Mouse (Mus musculus) forebrain, embryonic 15.5 days (tissue): ENCODE data around the gene Slc39a1. TPM values are rescaled to one million over a fixed set of nuclear protein-coding genes. Genes with fewer than 3 reads are reported as not detected.

Experiments used
- ATAC-seq: fragments of 200-750 bp; cut with Nextera tagmentation; replicated peaks from 2 replicates; pipeline ENCODE4 v1.8.0; 2017; ENCODE audit warnings: mild to moderate bottlenecking, moderate TSS enrichment, moderate library complexity
- H3K27ac ChIP-seq: fragments of 300-500 bp; sonication (generic); replicated peaks from 2 replicates; pipeline ENCODE4 v1.5.1; 2015; ENCODE audit warnings: mild to moderate bottlenecking, inconsistent platforms
- H3K27me3 ChIP-seq: fragments of 300-500 bp; sonication (generic); 2 replicates; pipeline ENCODE4 v1.6.1; 2015; ENCODE audit warnings: inconsistent platforms
- H3K36me3 ChIP-seq: fragments of 300-500 bp; sonication (generic); 2 replicates; pipeline ENCODE4 v1.6.1; 2015; ENCODE audit warnings: mild to moderate bottlenecking, inconsistent platforms
- H3K4me1 ChIP-seq: fragments of 300-500 bp; sonication (generic); 2 replicates; pipeline ENCODE4 v1.6.1; 2015; ENCODE audit warnings: inconsistent platforms
- H3K4me2 ChIP-seq: fragments of 300-500 bp; sonication (generic); replicated peaks from 2 replicates; pipeline ENCODE4 v1.6.1; 2015; ENCODE audit warnings: mild to moderate bottlenecking, inconsistent platforms
- H3K4me3 ChIP-seq: fragments of 300-500 bp; sonication (generic); 2 replicates; pipeline ENCODE4 v1.5.1; 2015; ENCODE audit warnings: mild to moderate bottlenecking, inconsistent platforms
- H3K9ac ChIP-seq: fragments of 300-500 bp; sonication (generic); replicated peaks from 2 replicates; pipeline ENCODE4 v1.6.1; 2015; ENCODE audit warnings: mild to moderate bottlenecking, inconsistent platforms
- H3K9me3 ChIP-seq: fragments of 300-500 bp; sonication (generic); 2 replicates; pipeline ENCODE4 v1.6.1; 2016; ENCODE audit warnings: inconsistent platforms
- WGBS: fragments of 180-500 bp; shearing (Covaris S2); methylation state at CpG from one replicate; pipeline ENCODE4 v1.1.7; 2015; ENCODE audit warnings: mixed read lengths; 5-methylcytosine and 5-hydroxymethylcytosine counted together
- microRNA-seq: library from miRNA; unstranded; fragments of <30 nt; microRNA quantifications from one replicate; pipeline ENCODE4, GENCODE M21; 2016
- polyA plus RNA-seq: library from polyadenylated mRNA; unstranded; fragments of >200 nt; fragmentation: Nextera tagmentation; extraction: Ambion mirVana; gene quantifications from 2 replicates; pipeline ENCODE4 v1.2.1, GENCODE M21; 2015

The Slc39a1 gene
- polyA plus RNA-seq, 1 experiment from 2014 or later: 42.8 TPM

DNA sequence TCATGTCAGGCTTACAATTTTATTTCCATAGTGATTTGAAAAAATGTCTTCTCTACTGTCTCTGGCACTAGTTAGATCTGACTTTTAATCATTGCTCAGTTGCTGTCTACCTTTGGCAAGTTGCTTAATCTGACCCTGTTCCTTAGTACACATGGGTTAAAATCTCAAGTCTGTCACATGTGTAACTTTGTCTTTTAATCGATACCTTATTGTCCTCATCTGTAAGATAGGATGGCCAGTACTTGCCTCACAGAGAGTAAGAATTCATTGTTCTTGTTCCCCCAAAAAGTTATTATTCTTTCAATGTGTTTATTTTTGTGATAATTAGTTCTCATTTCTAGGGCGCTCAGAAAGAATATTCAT lies 44.0 kb downstream of the Slc39a1 start:
- 37% methylated on average over 2 of the region's 2 CpGs for WGBS
- Histone ChIP-seq H3K27ac (peak overlapping the region; percentile 97), H3K27me3 (no peaks in the 10 kb centered on the region), H3K4me3 (peak overlapping the region; percentile 84), H3K9ac (peak overlapping the region; percentile 80), H3K9me3 (no peaks in the 10 kb centered on the region), H3K4me2 (peak overlapping the region; percentile 69), H3K36me3 (no peaks in the 10 kb centered on the region), H3K4me1 (peaks cover 35% of the 10 kb centered on the region)
- no peak for ATAC-seq

DNA sequence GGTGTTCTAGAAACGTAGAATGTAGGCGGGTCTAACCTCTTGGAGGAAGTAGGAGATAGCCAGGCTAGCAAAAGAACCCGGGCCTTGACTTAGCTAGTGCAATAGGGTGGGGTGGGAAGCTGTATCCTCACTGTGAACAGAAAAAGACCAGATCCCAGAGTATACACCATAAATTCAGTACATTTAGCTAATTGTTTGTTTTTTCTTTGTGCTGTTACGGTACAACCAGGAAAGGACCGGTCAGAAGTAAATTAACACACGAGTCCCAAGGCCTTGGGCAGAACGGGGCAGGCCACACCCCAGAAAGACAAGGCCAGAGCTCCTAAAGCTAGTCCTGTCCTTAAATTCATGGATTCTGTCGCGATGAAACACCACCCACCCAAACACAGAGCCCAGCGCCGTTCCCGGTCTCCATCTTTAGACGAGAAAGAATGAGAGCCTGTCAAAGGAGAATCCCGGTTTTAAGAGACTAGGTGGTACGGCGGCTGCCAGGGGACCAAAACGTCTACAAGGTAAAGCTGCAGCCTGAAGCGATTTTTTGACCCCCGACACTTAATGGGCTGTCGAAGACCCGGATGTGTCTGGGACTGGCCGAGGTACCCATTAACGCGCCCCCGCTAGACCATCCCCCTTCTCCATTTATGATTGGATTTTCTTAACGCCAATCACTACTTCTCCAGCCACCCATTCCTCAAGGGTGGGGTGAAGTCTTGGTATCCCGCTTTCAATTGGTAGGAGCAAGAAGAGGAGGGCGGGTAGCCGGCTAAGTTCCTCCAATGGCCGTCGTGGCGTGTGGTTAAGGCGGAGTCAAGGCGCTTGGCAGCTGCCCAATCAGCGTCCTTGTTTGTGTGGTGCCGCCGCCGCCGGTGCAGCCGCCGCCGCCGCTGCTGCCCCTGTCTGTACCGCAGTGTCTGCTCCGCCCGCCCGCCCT lies 44.6 kb downstream of the Slc39a1 start, which contains the start of gene Gatad2b:
Gatad2b (plus strand) TSS at position 834 of the 931 bp plus-strand sequence.
- peaks cover 37% of the 10 kb centered on the region for H3K4me1 ChIP-seq
- H3K9ac ChIP-seq: peak within 1 kb of the TSS; percentile 89
- H3K4me2 ChIP-seq: peak within 1 kb of the TSS; percentile 71
- peak within 1 kb of the TSS; percentile 97 for H3K27ac ChIP-seq
- under 1% methylated on average over 46 of the region's 47 CpGs for WGBS
- H3K27me3 ChIP-seq: no peaks in the 10 kb centered on the region
- peak within 1 kb of the TSS; percentile 84 for H3K4me3 ChIP-seq
- H3K9me3 ChIP-seq: no peaks in the 10 kb centered on the region
- peak; percentile 99 for ATAC-seq
- no peaks in the 10 kb centered on the region for H3K36me3 ChIP-seq

- Histone ChIP-seq H3K27me3 (no peaks in the 10 kb centered on the region), H3K9me3 (no peaks in the 10 kb centered on the region), H3K4me1 (peaks cover 37% of the 10 kb centered on the region), H3K9ac (peak overlapping the region; percentile 89), H3K4me2 (peak overlapping the region; percentile 71), H3K4me3 (peak overlapping the region; percentile 84), H3K36me3 (no peaks in the 10 kb centered on the region), H3K27ac (peak overlapping the region; percentile 97)
- ATAC-seq: peak; percentile 36
- 2% methylated on average over 37 of the region's 68 CpGs for WGBS
Observed at GRCm38 (mm10) chr3:90293352-90294063, 45.5 kb downstream of the Slc39a1 start.

DNA sequence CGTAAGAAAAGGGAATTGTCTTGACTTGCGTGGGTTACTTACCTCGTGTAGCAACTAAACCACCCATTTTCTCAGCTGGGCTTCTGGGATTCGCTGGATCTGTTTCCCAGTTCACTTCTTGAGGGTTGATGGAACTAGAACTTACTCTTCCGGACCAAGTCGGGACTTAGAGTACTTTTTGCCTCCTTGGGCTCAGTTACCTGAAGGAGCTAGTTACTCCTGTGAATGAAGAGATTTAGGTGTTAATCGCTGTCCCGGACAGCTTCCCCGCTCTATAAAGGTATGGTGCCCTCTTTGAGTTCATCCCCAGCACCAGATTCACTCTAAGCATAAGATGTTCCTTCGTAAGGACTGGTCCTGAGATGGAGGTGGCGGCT lies 46.1 kb downstream of the Slc39a1 start:
- no peaks in the 10 kb centered on the region for H3K27me3 ChIP-seq
- H3K27ac ChIP-seq: peak overlapping the region; percentile 97
- peak overlapping the region; percentile 84 for H3K4me3 ChIP-seq
- 2% methylated on average over 11 of the region's 11 CpGs for WGBS
- H3K9ac ChIP-seq: peak overlapping the region; percentile 89
- H3K4me1 ChIP-seq: peaks cover 37% of the 10 kb centered on the region
- H3K36me3 ChIP-seq: no peaks in the 10 kb centered on the region
- ATAC-seq: no peak
- H3K4me2 ChIP-seq: peak overlapping the region; percentile 71
- H3K9me3 ChIP-seq: no peaks in the 10 kb centered on the region

DNA sequence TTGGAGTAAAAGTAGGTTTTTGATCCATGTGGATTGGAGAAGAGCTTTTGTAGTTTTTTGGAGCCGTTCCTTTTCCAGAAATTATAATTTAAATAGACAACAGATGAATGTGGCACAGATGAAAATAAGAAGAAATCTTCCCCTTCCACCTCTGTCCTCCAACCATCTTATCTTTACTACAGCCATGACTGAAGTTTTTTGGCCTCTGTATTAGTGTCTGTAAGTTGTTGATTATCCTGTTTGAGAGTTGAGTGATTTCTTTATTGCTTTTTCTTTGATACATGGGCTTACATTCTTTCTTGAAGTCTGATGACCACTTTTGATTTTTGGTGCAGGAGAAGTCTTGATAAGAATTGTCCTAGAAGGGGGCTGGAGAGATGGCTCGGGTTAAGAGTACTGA lies 46.7 kb downstream of the Slc39a1 start:
- ATAC-seq: no peak
- Histone ChIP-seq H3K9ac (peak overlapping the region; percentile 89), H3K27me3 (no peaks in the 10 kb centered on the region)

More for the DNA sequence above, 46.7 kb downstream of the Slc39a1 start:
- H3K4me1 ChIP-seq: peaks cover 37% of the 10 kb centered on the region
- H3K4me2 ChIP-seq: peak overlapping the region; percentile 71
- H3K27ac ChIP-seq: no peak overlapping the region
- no peaks in the 10 kb centered on the region for H3K9me3 ChIP-seq
- peak overlapping the region; percentile 84 for H3K4me3 ChIP-seq
- WGBS: 69% methylated on average over 2 of the region's 2 CpGs
- H3K36me3 ChIP-seq: no peaks in the 10 kb centered on the region

Small RNA genes within 50 kb of the gene (microRNA-seq; reads per million reads assigned to microRNA genes)
- not detected for gene Mir7012

Other genes starting within 250 kb of the Slc39a1 start
- 147 TPM in 2 replicates for gene Hax1, start 249.4 kb upstream of the Slc39a1 start, polyA plus RNA-seq
- 215 and 217 TPM in 2 replicates for gene 4933434E20Rik, start 196.5 kb upstream of the Slc39a1 start, polyA plus RNA-seq
- 149 and 159 TPM in 2 replicates for gene Ubap2l, start 195.5 kb upstream of the Slc39a1 start, polyA plus RNA-seq
- gene Tpm3, start 175.5 kb upstream of the Slc39a1 start, polyA plus RNA-seq: 448 and 450 TPM in 2 replicates
- gene Nup210l, start 144.0 kb upstream of the Slc39a1 start, polyA plus RNA-seq: 0.23 and 0.29 TPM in 2 replicates
- 1,085 and 1,143 TPM in 2 replicates for gene Rps27, start 34.5 kb upstream of the Slc39a1 start, polyA plus RNA-seq
- 21.4 and 22.2 TPM in 2 replicates for gene Rab13, start 34.5 kb upstream of the Slc39a1 start, polyA plus RNA-seq
- gene Jtb, start 16.6 kb upstream of the Slc39a1 start, polyA plus RNA-seq: 109 and 110 TPM in 2 replicates
- gene Creb3l4, start 4.7 kb upstream of the Slc39a1 start, polyA plus RNA-seq: 3.7 TPM in 2 replicates
- gene Crtc2, start 6.0 kb downstream of the Slc39a1 start, polyA plus RNA-seq: 20.8 and 21.1 TPM in 2 replicates
- 5.4 and 7.2 TPM in 2 replicates for gene Dennd4b, start 17.0 kb downstream of the Slc39a1 start, polyA plus RNA-seq
- gene Gatad2b, start 45.0 kb downstream of the Slc39a1 start, polyA plus RNA-seq: 15.2 TPM in 2 replicates
- 18.5 and 18.8 TPM in 2 replicates for gene Slc27a3, start 141.8 kb downstream of the Slc39a1 start, polyA plus RNA-seq
- gene Ints3, start 185.4 kb downstream of the Slc39a1 start, polyA plus RNA-seq: 33.6 and 36.5 TPM in 2 replicates
- gene Npr1, start 217.7 kb downstream of the Slc39a1 start, polyA plus RNA-seq: 1.6 TPM in 2 replicates
- 333 and 340 TPM in 2 replicates for gene Ilf2, start 228.0 kb downstream of the Slc39a1 start, polyA plus RNA-seq
- gene Snapin, start 242.9 kb downstream of the Slc39a1 start, polyA plus RNA-seq: 76.1 and 81.8 TPM in 2 replicates